ENCODE assay signal across 16 mouse cellular contexts in the genomic region with DNA sequence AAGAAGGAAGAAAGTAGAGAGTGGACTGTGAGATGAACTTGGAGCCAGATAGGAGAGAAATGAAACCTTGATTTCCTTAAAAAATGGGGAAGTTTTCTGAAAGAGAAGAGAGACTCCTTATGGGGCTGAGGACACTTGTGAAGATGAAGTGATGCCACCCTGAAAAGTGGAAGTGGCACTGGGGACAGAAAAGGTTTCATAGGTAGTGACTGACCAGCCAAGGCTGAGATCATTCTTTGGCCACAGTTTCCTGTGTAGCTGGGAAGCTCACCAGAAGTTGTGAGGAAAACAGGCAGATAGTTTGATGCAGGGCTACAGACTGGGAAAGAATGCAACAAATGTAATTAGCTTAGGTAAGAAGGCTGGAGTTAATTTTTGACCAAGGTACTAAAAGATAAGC. TPM values are rescaled to one million over a fixed set of nuclear protein-coding genes. Genes with fewer than 3 reads are reported as not detected.
DNase-seq lines count a peak whose midpoint lies in the region; ATAC-seq and TF ChIP-seq lines count a peak whose summit lies in the region.
"Had no signal": no experiment of that assay in that cellular context is flagged by ENCODE, and none has a peak within 500 bp of the region (broad histone marks: within the 10 kb centered on the region; RNA-seq: fewer than 3 reads in every experiment).

No protein-coding gene starts in this region.

- H3K27me3 ChIP-seq in lung, postnatal 0 days (replicated peaks; ENCODE audit: insufficient read depth, low read length) = no peaks in the 10 kb centered on the region
- no peaks in the 10 kb centered on the region for H3K27me3 ChIP-seq in stomach, embryonic 16.5 days (ENCODE audit: control insufficient read depth, insufficient read depth, low read length)
- H3K27me3 ChIP-seq: embryonic facial prominence, embryonic 15.5 days; forebrain, embryonic 15.5 days; limb, embryonic 15.5 days had no signal

- intact Hi-C loops in gastrocnemius, postnatal 14 days (cut with DNase I; ENCODE audit: low total_unique reads) = no loop called here

- H3K4me3 ChIP-seq in lung, postnatal 0 days (ENCODE audit: low read depth, low read length) = no peak overlapping the region
- H3K4me3 ChIP-seq in stomach, embryonic 16.5 days (replicated peaks; ENCODE audit: low read length) = no peak overlapping the region
- H3K4me3 ChIP-seq: embryonic facial prominence, embryonic 15.5 days; forebrain, embryonic 15.5 days; left cerebral cortex, adult 2 months; limb, embryonic 15.5 days; midbrain, embryonic 10.5 days had no signal

- H3K9ac ChIP-seq in lung, postnatal 0 days (replicated peaks; ENCODE audit: low read depth) = no peak overlapping the region
- no peak overlapping the region for H3K9ac ChIP-seq in stomach, embryonic 16.5 days (ENCODE audit: low read length)
- H3K9ac ChIP-seq: embryonic facial prominence, embryonic 15.5 days; forebrain, embryonic 15.5 days; limb, embryonic 15.5 days had no signal

- H3K4me2 ChIP-seq in lung, postnatal 0 days (replicated peaks; ENCODE audit: low read depth, low read length) = no peak overlapping the region
- no peak overlapping the region for H3K4me2 ChIP-seq in stomach, embryonic 16.5 days (ENCODE audit: low read depth, low read length)
- H3K4me2 ChIP-seq: embryonic facial prominence, embryonic 15.5 days; forebrain, embryonic 15.5 days; limb, embryonic 15.5 days had no signal

- H3K36me3 ChIP-seq in lung, postnatal 0 days (ENCODE audit: insufficient read depth, low read length) = no peaks in the 10 kb centered on the region
- H3K36me3 ChIP-seq in stomach, embryonic 16.5 days (ENCODE audit: control insufficient read depth, insufficient read depth, low read length) = no peaks in the 10 kb centered on the region
- H3K36me3 ChIP-seq: embryonic facial prominence, embryonic 15.5 days; forebrain, embryonic 15.5 days; limb, embryonic 15.5 days; midbrain, embryonic 10.5 days had no signal

- H3K27ac ChIP-seq in lung, postnatal 0 days (ENCODE audit: low read length) = no peak overlapping the region
- H3K27ac ChIP-seq in stomach, embryonic 16.5 days (ENCODE audit: low read length) = peak overlapping the region; percentile 27; the same call in 1 of the 2 replicates
- H3K27ac ChIP-seq: embryonic facial prominence, embryonic 15.5 days; forebrain, embryonic 15.5 days; left cerebral cortex, adult 2 months; limb, embryonic 15.5 days; midbrain, embryonic 10.5 days had no signal

- ATAC-seq in lung, postnatal 0 days = no peak
- ATAC-seq in granulocyte monocyte progenitor cell, adult 5-6 weeks (replicated peaks; ENCODE audit: poor library complexity, severe bottlenecking) = peak; percentile 81
- ATAC-seq in stomach, embryonic 16.5 days (ENCODE audit: insufficient read depth, low FRiP score) = no peak
- ATAC-seq in erythroblast, adult 5-6 weeks (replicated peaks; ENCODE audit: low FRiP score, poor library complexity, severe bottlenecking) = no peak
- ATAC-seq: forebrain, embryonic 15.5 days; inflammation-experienced regulatory T-cells, adult 6 months had no signal

- peak; percentile 15 for DNase-seq in gastrocnemius, postnatal 14 days
- no peak for DNase-seq in gastrocnemius, postnatal 10 days
- DNase-seq in lung, adult 18-20 months = peak; percentile 33 to 34
- DNase-seq in lung, postnatal 0 days (ENCODE audit: low spot score) = no peak
- no peak for DNase-seq in cerebellum, adult 18-20 months
- DNase-seq: kidney, postnatal 25 days; thymus, adult 18-20 months had no signal

- no peak for TF ChIP-seq CTCF in lung, postnatal 0 days (IDR thresholded peaks at IDR 0.05)

- 0 out of 2 replicates have a peak, but pooled peaks cover 3% of the 10 kb centered on the region for H3K4me1 ChIP-seq in lung, postnatal 0 days (ENCODE audit: insufficient read depth, low read depth, low read length)
- H3K4me1 ChIP-seq in stomach, embryonic 16.5 days (ENCODE audit: control insufficient read depth, insufficient read depth, low read length) = peaks cover 10% of the 10 kb centered on the region
- H3K4me1 ChIP-seq: embryonic facial prominence, embryonic 15.5 days; forebrain, embryonic 15.5 days; limb, embryonic 15.5 days; midbrain, embryonic 10.5 days had no signal

- H3K9me3 ChIP-seq in lung, postnatal 0 days (ENCODE audit: low read length) = no peaks in the 10 kb centered on the region
- no peaks in the 10 kb centered on the region for H3K9me3 ChIP-seq in stomach, embryonic 16.5 days (replicated peaks; ENCODE audit: control insufficient read depth, low read length)
- H3K9me3 ChIP-seq: embryonic facial prominence, embryonic 15.5 days; forebrain, embryonic 15.5 days; limb, embryonic 15.5 days; midbrain, embryonic 10.5 days had no signal

- TF ChIP-seq EP300 in lung, postnatal 0 days (IDR thresholded peaks at IDR 0.05) = no peak

RNA-seq across cellular contexts. Expression of a gene that starts 49.7 kb away (rescaled TPM):
- 10 to 100 TPM; 25.0 to 29.4 TPM for total RNA-seq in gastrocnemius, postnatal 14 days (2021)
- 10 to 100 TPM; 35.8 to 45.5 TPM for total RNA-seq in gastrocnemius, postnatal 10 days (2021)
- polyA plus RNA-seq in lung, postnatal 0 days (2015; fragmentation: Nextera tagmentation; extraction: Ambion mirVana) = 12.9 and 13.1 TPM in 2 replicates
- 3.3 and 4.6 TPM in 2 replicates for total RNA-seq in granulocyte monocyte progenitor cell, adult 5-6 weeks (2014; fragmentation: Nextera tagmentation)
- total RNA-seq in granulocyte monocyte progenitor cell, adult 5-6 weeks (2017) = 6.3 and 6.5 TPM in 2 replicates
- 22.7 and 25.0 TPM in 2 replicates for polyA plus RNA-seq in stomach, embryonic 16.5 days (2015; fragmentation: Nextera tagmentation; extraction: Ambion mirVana)
- total RNA-seq in erythroblast, adult 5-6 weeks (2015; ENCODE audit: low replicate concordance) = 12.7 and 15.4 TPM in 2 replicates
- 10.9 and 13.3 TPM in 2 replicates for total RNA-seq in erythroblast, adult 5-6 weeks (2017; ENCODE audit: low replicate concordance)

Comparison
In these comparisons a context has a peak if more than half of its experiments do, and no peak if none do; other contexts are left out.
1. DNase-seq: peak in gastrocnemius, postnatal 14 days (single experiment) and lung, adult 18-20 months (2 of 2); none in gastrocnemius, postnatal 10 days (single experiment), lung, postnatal 0 days (single experiment) and cerebellum, adult 18-20 months (0 of 2).